Mouse (Mus musculus) testis, adult 2 months (tissue): ENCODE results near the gene Ccpg1. TPM values are rescaled to one million over a fixed set of nuclear protein-coding genes. Genes with fewer than 3 reads are reported as not detected.

Experiments
- H3K27ac ChIP-seq: fragments of 200-500 bp; 2 replicates; pipeline ENCODE4 v1.5.1; 2012; ENCODE audit warnings: low read depth, low read length; ENCODE audit not compliant: control insufficient read depth, insufficient read depth
- H3K27me3 ChIP-seq: fragments of 200-500 bp; 2 replicates; pipeline ENCODE4 v1.6.1; 2012; ENCODE audit warnings: mild to moderate bottlenecking, low read length, moderate library complexity; ENCODE audit not compliant: control insufficient read depth, insufficient read depth
- H3K36me3 ChIP-seq: fragments of 200-500 bp; 2 replicates; pipeline ENCODE4 v1.6.1; 2012; ENCODE audit warnings: mild to moderate bottlenecking, low read length; ENCODE audit not compliant: control insufficient read depth, insufficient read depth
- H3K4me1 ChIP-seq: fragments of 200-500 bp; 2 replicates; pipeline ENCODE4 v1.6.1; 2012; ENCODE audit warnings: low read length; ENCODE audit not compliant: control insufficient read depth, insufficient read depth
- H3K4me3 ChIP-seq: fragments of 200-500 bp; 2 replicates; pipeline ENCODE4 v1.5.1; 2012; ENCODE audit warnings: low read depth, mild to moderate bottlenecking, low read length, moderate library complexity, mixed read lengths; ENCODE audit not compliant: control insufficient read depth
- CTCF ChIP-seq: fragments of 200-500 bp; IDR thresholded peaks from 2 replicates; pipeline ENCODE4 v1.5.1; 2012; ENCODE audit warnings: low read depth, mild to moderate bottlenecking, inconsistent platforms, low read length, moderate library complexity; ENCODE audit not compliant: control insufficient read depth, insufficient read depth, insufficient replicate concordance
- POLR2A ChIP-seq: fragments of 200-500 bp; IDR thresholded peaks from 2 replicates; pipeline ENCODE4 v1.6.1; 2012; ENCODE audit warnings: low read depth, mild to moderate bottlenecking, inconsistent platforms, low read length, moderate library complexity; ENCODE audit not compliant: control insufficient read depth
- polyA plus RNA-seq: library from polyadenylated mRNA; depleted of rRNA; stranded (reverse); fragments of >200 nt; gene quantifications from 2 replicates; pipeline ENCODE4 v1.2.3, GENCODE M21; 2012

Gene Ccpg1
- polyA plus RNA-seq, 1 experiment, result 38.9 TPM

- Histone ChIP-seq H3K4me3 (no peak overlapping the region), H3K4me1 (no peaks in the 10 kb centered on the region), H3K36me3 (no peaks in the 10 kb centered on the region; the same call in 1 of the 2 replicates), H3K27ac (no peak overlapping the region), H3K27me3 (no peaks in the 10 kb centered on the region)
- TF ChIP-seq POLR2A (no peak), CTCF (no peak)
Measured at GRCm38 (mm10) chr9:73008384-73008783, 23.2 kb downstream of the Ccpg1 start.

- TF ChIP-seq CTCF, result no peak
- no peak for TF ChIP-seq POLR2A
- Histone ChIP-seq H3K27me3 (no peaks in the 10 kb centered on the region), H3K4me3 (no peak overlapping the region), H3K36me3 (no peaks in the 10 kb centered on the region; the same call in none of the 2 replicates), H3K4me1 (no peaks in the 10 kb centered on the region), H3K27ac (no peak overlapping the region)
Measured at GRCm38 (mm10) chr9:73012629-73013028, 27.4 kb downstream of the Ccpg1 start.

GRCm38 (mm10) chr9:73014724-73015123 is 29.5 kb downstream of the Ccpg1 start:
- TF ChIP-seq POLR2A, result no peak
- TF ChIP-seq CTCF, result no peak
- Histone ChIP-seq H3K27ac (no peak overlapping the region), H3K27me3 (no peaks in the 10 kb centered on the region), H3K36me3 (no peaks in the 10 kb centered on the region; the same call in 1 of the 2 replicates), H3K4me3 (no peak overlapping the region), H3K4me1 (no peaks in the 10 kb centered on the region)

GRCm38 (mm10) chr9:73019841-73020240 is 34.6 kb downstream of the Ccpg1 start:
- Histone ChIP-seq H3K27ac (no peak overlapping the region), H3K4me1 (no peaks in the 10 kb centered on the region), H3K27me3 (no peaks in the 10 kb centered on the region), H3K4me3 (no peak overlapping the region), H3K36me3 (peaks cover 2% of the 10 kb centered on the region)
- no peak for TF ChIP-seq POLR2A
- TF ChIP-seq CTCF, result no peak

GRCm38 (mm10) chr9:73020566-73021097 is 35.4 kb downstream of the Ccpg1 start:
- H3K27me3 ChIP-seq, result no peaks in the 10 kb centered on the region
- no peaks in the 10 kb centered on the region; the same call in 1 of the 2 replicates for H3K4me1 ChIP-seq
- no peak overlapping the region for H3K27ac ChIP-seq
- TF ChIP-seq POLR2A (no peak), CTCF (no peak)
- no peak overlapping the region for H3K4me3 ChIP-seq
- peaks cover 2% of the 10 kb centered on the region; the same call in 1 of the 2 replicates for H3K36me3 ChIP-seq

GRCm38 (mm10) chr9:73025818-73026636 is 40.8 kb downstream of the Ccpg1 start:
- H3K27me3 ChIP-seq, result no peaks in the 10 kb centered on the region
- TF ChIP-seq CTCF, result no peak
- no peak for TF ChIP-seq POLR2A
- no peaks in the 10 kb centered on the region for H3K36me3 ChIP-seq
- peak overlapping the region; percentile 32 for H3K27ac ChIP-seq
- peaks cover 3% of the 10 kb centered on the region for H3K4me1 ChIP-seq
- H3K4me3 ChIP-seq, result no peak overlapping the region

- H3K27ac ChIP-seq, result no peak overlapping the region
- peaks cover 1% of the 10 kb centered on the region; the same call in 1 of the 2 replicates for H3K36me3 ChIP-seq
- no peaks in the 10 kb centered on the region for H3K27me3 ChIP-seq
- TF ChIP-seq POLR2A (no peak), CTCF (no peak)
- peaks cover 3% of the 10 kb centered on the region for H3K4me1 ChIP-seq
- no peak overlapping the region for H3K4me3 ChIP-seq
Measured at GRCm38 (mm10) chr9:73030443-73030842, 45.2 kb downstream of the Ccpg1 start.
